Mouse (Mus musculus) T-helper 17 cell (primary cell): ENCODE measurements around the gene Cxcl1.

ENCODE experiments used
- in situ Hi-C, 2 experiments: fragments of 300-600 bp; cut with MboI, MseI; formaldehyde crosslinking; loops; 1 replicate in 1 of 2; 2 replicates in 1 of 2; pipeline ENCODE4 v1.15.1; 2025; ENCODE audit warnings: high pct_unique_total_duplicates in 2 of 2

The Cxcl1 gene

DNA sequence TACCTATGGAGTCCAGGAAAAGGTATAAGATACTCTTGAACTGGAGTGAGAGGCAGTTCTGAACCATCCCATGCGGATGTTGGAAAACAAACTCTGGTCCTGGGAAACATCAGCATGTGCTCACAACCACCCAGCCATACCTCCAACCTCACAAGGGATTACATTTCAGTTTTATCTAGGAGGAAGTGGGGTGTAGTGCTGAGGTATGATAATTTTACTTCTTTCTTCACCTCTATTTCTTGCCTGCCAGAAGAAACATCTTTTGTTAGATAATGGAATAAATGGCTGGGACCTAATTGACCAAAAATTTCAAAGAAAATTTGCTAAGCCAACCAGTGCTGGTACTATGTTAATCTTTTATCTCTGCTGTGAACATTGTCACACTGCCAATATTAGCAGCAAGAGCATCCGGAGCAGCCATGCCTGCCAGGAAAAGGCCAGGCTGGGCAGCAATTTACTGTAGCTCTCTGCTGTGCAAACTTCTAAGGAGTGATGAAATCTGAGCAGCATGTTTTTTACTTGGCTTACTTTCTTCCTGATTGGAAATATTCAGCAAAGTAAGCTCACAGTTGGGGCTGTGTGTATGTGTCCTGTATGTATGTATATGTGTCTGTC lies 6.3 kb upstream of the Cxcl1 start:
- in situ Hi-C loops = no loop called here

- in situ Hi-C loops = no loop called here
Measured at GRCm38 (mm10) chr5:90888661-90889060, 2.4 kb upstream of the Cxcl1 start.

DNA sequence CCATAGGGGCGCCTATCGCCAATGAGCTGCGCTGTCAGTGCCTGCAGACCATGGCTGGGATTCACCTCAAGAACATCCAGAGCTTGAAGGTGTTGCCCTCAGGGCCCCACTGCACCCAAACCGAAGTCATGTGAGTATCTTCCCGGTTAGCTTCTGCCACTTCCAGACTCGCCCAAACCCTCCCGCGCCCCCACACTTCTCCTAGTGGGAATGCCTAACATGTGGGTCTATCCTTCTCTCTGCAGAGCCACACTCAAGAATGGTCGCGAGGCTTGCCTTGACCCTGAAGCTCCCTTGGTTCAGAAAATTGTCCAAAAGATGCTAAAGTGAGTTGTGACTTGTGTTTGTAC lies 398 bp downstream of the Cxcl1 start:
- in situ Hi-C loops = no loop called here

DNA sequence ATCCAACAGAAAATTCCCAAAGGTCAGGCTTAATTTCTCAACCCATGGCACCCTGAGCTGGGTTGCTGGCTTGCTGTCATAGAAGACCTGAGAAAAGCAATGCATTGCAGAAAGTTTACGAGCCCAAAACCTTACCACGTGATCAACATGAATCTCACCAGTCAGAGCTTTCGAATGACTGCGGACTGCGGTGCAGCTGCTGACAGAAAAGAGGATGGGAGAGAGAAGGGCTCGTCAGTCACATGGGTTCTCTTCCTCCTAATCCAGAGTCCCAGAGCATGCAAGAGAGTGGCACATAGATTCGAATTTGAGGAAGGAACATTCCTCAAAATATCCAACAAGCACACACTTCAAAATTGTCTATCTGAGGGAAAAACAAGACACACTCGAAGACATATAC lies 3.2 kb downstream of the Cxcl1 start:
- in situ Hi-C loops = no loop called here

DNA sequence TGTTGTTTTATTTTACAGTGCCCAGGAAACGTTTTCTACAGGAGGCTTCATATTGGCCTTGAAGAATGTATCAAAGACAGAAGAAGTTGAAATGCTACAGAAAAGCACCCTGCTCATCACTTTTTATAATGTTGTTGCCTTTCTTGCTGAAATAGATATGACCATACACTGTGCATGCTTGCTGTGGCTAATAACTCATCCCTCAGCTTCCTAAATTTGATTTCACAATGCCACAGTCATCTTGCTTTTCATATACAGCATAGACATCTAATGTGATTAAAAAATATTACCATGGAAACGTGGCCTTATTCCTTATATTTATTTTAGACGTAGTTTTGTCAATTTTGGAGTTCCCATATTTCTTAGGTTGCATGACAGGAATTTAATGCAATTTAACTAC lies 6.4 kb downstream of the Cxcl1 start:
- in situ Hi-C loops = loop anchor here in 1 of 2 experiments (5.0 kb wide), 1 partner anchor 100 kb away; no protein-coding TSS in a partner anchor

DNA sequence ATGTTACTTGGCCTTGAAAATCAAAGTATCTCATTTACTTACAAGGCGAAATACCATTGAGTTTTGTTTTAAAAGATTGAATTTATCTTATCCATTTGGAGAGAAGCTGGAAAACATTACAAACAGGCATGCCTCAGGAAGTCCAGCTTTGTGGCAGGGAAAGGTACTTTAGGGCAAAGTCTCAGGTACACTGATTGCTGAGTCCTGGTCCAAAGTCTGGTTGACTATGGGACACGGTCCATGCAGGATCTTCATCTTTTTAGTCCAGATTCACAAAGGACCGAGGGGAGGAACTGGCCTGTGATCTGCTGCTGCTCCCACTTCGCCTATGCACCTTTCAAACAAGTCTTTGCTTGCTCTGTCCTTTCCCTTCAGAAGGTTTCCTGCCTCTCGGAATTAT lies 8.3 kb downstream of the Cxcl1 start:
- in situ Hi-C loops = loop anchor here in 1 of 2 experiments (5.0 kb wide), 1 partner anchor 102 kb away; no protein-coding TSS in a partner anchor

- in situ Hi-C loops = loop anchor here in 1 of 2 experiments (25.0 kb wide), 1 partner anchor 688 kb away; the partner anchor contains the start of gene Cox18
Measured at GRCm38 (mm10) chr5:90900147-90900546, 9.1 kb downstream of the Cxcl1 start.

GRCm38 (mm10) chr5:90900688-90901087 lies 9.6 kb downstream of the Cxcl1 start:
- in situ Hi-C loops = loop anchor here in 1 of 2 experiments (25.0 kb wide), 1 partner anchor 688 kb away; the partner anchor contains the start of gene Cox18

- in situ Hi-C loops = loop anchor here in 1 of 2 experiments (25.0 kb wide), 1 partner anchor 690 kb away; the partner anchor contains the start of gene Cox18
Measured at GRCm38 (mm10) chr5:90902380-90903260, 11.6 kb downstream of the Cxcl1 start.

- in situ Hi-C loops = loop anchor here in 1 of 2 experiments (25.0 kb wide), 1 partner anchor 691 kb away; the partner anchor contains the start of gene Cox18
Measured at GRCm38 (mm10) chr5:90903339-90904020, 12.4 kb downstream of the Cxcl1 start, which contains the start of gene Cxcl2. Gene Cxcl2, plus strand, starts transcription at chr5:90903871.

DNA sequence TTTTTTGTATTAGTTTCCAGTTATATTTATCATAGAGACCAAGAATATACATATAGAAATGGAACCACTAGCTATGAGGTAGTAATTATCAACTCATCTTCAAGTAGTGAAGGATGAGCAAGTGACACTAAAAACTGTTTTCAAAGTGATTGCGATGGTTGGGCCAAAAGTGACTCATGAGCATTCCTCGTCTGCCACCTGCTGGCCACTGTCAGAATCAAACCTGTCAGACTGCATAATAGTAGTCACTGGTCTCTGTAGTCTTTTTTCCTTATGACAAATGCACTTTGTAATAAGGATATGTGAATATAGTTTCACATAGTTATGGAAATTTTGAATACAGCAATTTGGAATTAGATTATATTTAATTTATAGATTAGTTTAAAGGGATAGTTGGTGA lies 17.9 kb downstream of the Cxcl1 start:
- in situ Hi-C loops = loop anchor here in 1 of 2 experiments (5.0 to 25.0 kb wide), 2 partner anchors 252 to 697 kb away; partner anchors contain the start of gene Cox18

GRCm38 (mm10) chr5:90919495-90919894 lies 28.5 kb downstream of the Cxcl1 start:
- in situ Hi-C loops = loop anchor here in 1 of 2 experiments (25.0 kb wide), 1 partner anchor 707 kb away; the partner anchor contains the start of gene Cox18

GRCm38 (mm10) chr5:90922958-90923357 lies 31.9 kb downstream of the Cxcl1 start:
- in situ Hi-C loops = loop anchor here (5.0 to 25.0 kb wide), 2 partner anchors 271 to 711 kb away; partner anchors contain the start of gene Cox18 (in 1 of the 2)

DNA sequence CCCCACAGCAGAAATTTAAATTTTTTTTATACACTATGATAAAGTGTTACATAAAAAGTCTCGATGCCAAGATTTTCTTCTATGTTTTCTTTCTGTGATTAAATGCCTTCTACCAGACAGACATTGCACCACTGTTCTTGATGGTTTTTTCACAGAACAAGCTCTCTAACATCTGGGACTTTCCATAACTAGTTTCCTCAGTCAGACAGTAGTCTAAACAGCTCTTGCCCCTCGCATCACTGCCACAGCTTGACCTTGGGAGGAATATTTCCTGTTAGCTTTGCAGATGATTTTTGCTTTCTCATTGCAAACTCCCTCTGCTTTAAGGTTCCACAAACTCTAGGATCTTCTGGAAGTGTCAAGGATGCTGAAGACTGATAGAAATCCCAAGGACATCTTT lies 39.5 kb downstream of the Cxcl1 start:
- in situ Hi-C loops = loop anchor here in 1 of 2 experiments (25.0 kb wide), 2 partner anchors 543 to 1207 kb away; partner anchors contain the start of gene Uso1

DNA sequence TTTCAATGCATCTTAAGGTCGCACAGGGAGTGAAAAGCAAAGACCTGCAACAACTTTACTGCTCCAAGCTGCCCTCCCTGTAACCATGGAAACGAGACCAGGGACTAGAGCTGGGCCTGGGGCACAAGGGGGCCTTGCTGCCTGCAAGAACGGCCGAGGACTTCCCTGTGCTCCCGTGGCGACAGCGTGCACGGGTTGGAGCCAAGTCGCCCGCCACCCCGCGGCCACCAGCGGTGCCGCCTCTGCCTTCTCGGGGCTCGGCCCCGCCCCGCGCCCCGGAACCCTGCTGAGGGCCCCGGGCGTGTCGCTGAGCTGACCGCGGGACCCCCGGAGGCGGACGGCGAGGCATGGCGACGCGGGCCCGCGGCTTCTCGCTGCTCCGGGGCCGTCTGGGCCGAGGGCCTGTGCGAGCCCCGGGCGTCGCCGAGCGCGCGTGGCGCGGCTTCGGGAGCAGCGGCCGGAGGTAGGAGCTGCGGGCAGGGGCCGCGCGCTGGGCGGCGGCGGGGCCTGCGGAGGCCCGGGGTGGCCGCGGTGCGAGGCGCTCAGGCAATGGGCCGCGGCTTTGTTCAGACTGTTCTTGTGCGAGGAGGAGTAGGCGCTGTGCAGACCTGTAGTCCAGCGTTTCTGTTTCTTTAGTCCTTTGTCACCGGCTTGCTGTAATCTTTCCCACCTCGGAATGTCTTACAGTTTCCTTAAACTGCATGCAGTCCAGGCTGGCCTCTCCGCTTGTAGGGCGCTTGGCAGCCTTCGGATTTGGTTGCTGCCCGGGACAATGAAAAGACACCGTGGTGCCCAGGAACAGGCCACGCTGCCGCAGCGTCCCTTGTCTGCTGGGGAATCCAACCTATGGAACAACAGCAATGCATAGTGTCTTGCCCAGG lies 40.2 kb downstream of the Cxcl1 start, which contains the start of gene Mthfd2l:
TSS of gene Mthfd2l (plus strand) at position 147 of the 881 bp plus-strand sequence.
- in situ Hi-C loops = loop anchor here in 1 of 2 experiments (25.0 kb wide), 2 partner anchors 544 to 1206 kb away; partner anchors contain the start of gene Uso1

GRCm38 (mm10) chr5:90931911-90932310 lies 40.9 kb downstream of the Cxcl1 start:
- in situ Hi-C loops = loop anchor here in 1 of 2 experiments (25.0 kb wide), 2 partner anchors 545 to 1205 kb away; partner anchors contain the start of gene Uso1

GRCm38 (mm10) chr5:90936706-90937105 lies 45.7 kb downstream of the Cxcl1 start:
- in situ Hi-C loops = loop anchor here in 1 of 2 experiments (25.0 kb wide), 2 partner anchors 549 to 1201 kb away; partner anchors contain the start of gene Uso1
